Mouse (Mus musculus): ENCODE measurements at regions not wholly inside any gene's neighbourhood (a gene's known extent, or its start where the extent isn't known, plus 50 kb on each side); places are given as distances from the start of the nearest gene placed in this dataset.

DNA sequence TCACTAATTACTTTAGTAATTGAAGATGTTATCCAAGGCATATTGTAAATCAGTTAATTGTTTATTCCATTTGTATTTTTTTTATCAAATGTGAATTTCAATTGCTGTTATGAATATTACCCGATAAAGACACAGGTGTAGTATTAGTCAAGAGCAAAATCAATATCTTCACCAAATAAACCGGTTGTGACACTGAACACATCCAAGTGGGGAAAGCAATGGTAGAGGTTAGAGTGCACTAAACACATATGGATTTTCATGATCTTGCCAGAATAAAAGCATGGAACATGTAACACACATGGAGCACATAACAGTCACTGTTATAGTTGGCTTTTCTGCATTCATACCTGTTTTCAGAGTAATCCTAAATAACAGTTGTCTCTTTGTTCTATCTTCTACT is 616.4 kb upstream of the Negr1 start:
- no peak for ATAC-seq (replicated peaks; ENCODE audit: low FRiP score, low TSS enrichment, poor library complexity, severe bottlenecking)

DNA sequence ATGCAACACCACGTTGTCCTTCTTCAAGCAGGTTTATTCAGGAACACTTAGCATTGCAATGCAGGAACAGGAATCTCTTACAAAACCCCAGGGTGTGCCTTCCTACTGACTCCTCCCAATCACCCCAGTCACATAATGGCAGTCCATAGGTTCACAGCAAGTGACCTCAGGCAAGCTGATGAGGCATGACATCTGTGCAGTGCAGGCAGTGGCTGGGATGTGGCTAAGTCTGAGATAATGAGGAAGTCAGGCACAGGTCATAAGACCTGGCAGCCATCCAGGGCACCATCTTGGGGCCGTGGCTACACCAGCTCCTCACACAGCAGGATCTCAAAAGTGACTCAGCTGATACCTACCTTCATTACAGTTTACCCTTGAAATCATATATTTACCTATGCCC is 599.1 kb upstream of the Negr1 start:
- 0 out of 2 replicates have a peak, but pooled peaks have one; percentile 22 for ATAC-seq (replicated peaks; ENCODE audit: low FRiP score, low TSS enrichment, poor library complexity, severe bottlenecking)

DNA sequence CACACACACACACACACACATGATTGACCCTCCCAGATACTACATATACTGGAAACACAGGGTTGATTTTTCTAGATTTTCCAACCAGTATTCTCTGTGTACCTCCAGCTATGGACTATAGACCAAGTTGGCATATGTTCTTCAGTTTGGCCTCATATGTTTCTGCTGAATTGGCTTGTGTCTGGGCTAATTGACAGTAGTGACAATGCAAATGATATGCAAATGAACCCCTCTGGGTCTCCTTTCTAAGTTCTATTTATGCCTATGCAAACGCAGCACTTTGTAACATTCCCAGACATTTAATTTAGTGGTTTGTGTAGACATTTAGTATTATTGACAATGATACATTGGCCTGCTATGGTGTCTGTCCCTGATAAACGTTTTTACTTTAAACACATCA is 582.0 kb upstream of the Negr1 start:
- no peak for ATAC-seq (replicated peaks; ENCODE audit: low FRiP score, low TSS enrichment, poor library complexity, severe bottlenecking)

DNA sequence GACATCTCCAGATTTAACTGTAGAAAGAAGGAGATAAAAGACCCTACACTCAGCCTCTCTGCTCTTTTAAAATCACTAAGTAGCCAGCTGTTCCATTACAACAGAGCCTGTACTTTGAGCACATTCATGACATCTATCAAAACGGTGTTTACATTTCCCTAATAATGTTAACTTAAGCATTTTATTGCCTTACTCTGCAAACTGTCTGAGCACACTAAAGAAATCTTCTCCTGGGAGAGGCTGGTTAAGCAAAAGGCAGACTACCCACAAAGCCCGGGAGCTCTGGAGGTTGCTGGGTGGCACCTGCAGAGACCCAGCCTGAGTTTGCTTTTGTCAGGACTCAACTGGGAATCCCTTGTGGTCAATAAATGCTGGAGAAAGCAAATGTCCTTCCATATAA is 567.5 kb upstream of the Negr1 start:
- no peak for ATAC-seq (replicated peaks; ENCODE audit: low FRiP score, low TSS enrichment, poor library complexity, severe bottlenecking)

DNA sequence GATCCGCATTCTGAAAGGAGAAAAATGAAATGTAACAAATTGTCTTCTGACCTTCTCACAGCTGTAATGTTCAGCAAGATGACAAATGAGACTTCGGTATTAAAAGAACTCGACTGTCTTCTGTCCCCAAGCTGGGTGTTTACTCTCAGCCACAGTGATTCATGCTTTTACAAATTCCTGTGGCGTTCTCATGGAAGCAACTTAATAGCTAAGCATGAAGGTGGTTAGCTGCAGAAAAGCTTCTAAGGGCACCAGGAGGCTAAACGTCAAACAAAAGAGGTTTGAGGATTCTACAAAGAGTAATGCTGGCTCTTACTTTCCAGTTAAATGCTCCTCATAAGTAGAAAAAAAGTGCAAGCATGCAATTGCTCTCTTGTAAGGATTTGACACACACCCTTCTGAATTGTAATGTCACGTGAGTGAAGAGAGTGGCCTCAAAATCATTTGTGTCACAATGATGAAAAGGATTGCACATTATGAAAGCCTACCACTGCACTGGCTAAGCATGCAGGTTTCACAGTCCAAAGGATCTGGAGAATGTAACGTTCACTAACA is 543.8 kb upstream of the Negr1 start:
- no peak for ATAC-seq (replicated peaks; ENCODE audit: low FRiP score, low TSS enrichment, poor library complexity, severe bottlenecking)

DNA sequence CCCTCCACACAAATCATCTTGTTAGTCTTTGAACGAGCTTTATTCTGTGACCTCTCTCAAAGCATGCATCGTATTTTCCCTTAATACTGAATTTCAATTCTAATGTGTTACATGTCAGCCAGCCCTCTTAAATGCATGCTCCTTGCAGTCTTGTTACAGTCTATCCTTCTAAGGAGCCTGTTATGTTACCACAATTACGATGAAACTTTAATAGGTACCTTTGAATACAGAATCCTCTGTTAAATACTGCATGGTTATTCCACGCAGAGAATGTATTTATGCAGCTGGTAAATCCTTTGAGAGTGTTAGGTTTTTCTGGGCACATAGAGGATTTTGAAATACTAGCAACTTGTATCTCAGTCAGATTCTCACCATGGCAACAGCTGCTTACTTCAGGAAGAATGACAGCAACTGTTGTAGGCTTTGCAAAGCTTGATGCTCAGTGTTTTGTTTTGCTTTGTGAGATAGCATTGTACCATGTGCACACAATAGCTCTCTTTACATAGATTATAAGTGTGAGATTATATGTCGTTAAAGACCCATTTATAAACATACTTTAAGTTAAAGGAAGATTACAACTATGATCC is 532.9 kb upstream of the Negr1 start:
- no peak for ATAC-seq (replicated peaks; ENCODE audit: low FRiP score, low TSS enrichment, poor library complexity, severe bottlenecking)

DNA sequence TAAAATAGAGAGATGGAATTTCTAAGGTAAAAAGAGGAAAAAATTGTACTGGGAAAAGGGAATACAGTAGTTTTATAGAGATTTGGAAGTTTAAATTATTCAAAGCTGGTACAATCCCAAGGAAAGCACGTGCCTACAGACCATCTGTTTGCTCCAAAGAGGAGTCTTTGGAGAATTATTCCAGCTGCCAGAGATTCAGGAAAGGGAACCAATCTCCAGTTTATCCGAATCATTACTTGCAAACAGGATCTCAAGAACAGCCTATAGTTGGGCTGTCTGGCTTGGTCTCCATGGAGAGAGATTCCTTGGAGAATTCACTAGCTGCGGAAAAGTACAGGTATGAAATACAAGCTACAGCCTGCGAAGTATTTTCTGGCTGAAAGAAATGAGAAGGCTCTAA is 491.3 kb upstream of the Negr1 start:
- no peak for ATAC-seq (replicated peaks; ENCODE audit: low FRiP score, low TSS enrichment, poor library complexity, severe bottlenecking)

DNA sequence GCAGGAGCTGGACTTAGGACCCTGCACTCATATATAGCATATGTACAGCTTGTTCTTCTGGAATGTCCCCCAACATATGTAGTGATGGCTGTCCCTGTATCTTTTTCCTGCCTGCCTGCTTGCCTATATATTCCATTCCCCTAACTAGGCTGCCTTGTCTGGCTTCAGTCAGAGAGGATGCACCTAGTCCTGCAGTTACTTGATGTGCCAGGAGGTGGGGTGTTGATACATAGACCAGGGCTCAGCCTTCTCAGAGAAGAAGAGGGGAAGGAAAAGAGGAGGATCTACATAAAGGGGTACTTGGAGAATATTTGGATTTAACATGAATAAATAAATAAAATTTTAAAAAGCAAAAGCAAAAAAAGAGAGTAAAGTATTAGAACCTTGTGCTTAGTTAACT is 479.3 kb upstream of the Negr1 start:
- no peak for ATAC-seq (replicated peaks; ENCODE audit: low FRiP score, low TSS enrichment, poor library complexity, severe bottlenecking)

DNA sequence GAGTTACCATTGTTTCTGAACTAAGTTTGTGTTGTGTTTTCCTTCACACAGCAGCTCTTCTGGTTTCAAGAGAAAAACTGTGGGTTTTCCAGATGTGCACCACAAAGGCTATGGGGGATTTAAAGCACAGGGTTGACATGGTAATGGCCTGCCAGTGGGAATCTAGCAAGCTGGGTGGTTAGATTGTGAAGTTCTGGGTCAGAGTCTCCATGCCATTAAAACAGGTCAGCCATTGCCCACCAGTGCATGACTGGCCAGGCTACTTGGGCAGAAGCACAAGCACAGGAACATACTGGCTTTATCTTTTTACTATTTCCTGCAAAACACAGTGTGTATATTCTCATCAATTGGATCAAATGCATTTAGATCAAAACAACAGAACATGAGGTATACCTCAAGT is 467.9 kb upstream of the Negr1 start:
- no peak for ATAC-seq (replicated peaks; ENCODE audit: low FRiP score, low TSS enrichment, poor library complexity, severe bottlenecking)

DNA sequence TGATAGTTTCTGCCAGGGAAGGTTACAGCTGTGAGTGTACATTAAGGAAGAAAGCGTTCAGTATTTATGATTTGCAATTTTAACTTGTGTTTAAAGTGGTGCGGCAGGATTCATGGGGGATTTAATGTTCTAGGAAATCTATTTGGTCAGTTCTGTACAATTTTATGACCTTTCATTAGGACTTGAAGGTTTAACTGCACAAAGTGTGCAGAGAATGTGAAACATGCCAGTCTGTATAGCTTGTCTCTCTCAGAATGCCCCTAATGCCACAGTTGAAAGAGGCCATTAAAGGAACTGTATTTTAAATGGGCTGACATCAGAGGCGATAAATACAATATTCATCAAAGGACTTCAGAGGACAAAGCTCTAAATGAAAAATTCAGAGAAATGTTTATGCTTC is 466.6 kb upstream of the Negr1 start:
- no peak for ATAC-seq (replicated peaks; ENCODE audit: low FRiP score, low TSS enrichment, poor library complexity, severe bottlenecking)

DNA sequence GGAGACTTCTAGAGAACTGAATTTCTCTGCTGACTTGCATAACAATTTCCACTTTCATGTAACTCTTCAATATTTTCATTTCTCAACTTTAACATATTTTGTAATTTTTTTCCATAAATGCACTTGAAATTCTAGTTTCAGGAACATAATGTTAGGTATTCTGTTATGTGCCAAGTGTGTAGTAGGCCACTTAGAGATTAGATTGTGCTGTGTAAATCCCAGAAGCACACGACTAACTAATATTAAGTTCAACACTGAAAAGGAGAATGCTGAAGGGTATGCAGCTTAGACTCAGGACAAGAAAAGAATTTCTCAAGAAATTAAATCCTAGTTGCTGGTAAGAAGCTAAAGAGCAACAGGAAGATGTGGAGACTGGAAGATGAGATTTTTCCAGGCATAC is 455.8 kb upstream of the Negr1 start:
- no peak for ATAC-seq (replicated peaks; ENCODE audit: low FRiP score, low TSS enrichment, poor library complexity, severe bottlenecking)

DNA sequence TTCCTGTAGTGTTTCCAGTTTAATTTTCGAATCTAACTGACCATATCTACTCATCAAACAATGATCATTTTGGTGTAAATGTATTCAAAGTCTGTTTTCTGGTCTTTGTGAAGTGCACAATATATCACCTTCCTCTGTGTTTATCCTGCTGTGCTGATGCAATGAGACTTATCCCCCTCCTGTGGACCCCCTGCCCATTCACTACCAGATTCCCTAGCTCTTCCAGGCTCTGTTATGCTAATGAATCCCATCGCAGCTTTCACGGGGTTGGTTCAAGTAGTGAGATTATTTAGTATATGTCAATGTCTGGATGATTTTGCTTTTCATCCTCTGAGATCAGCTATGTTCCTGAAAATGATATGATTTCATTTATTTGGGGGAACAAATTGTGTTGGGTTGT is 441.3 kb upstream of the Negr1 start:
- no peak for ATAC-seq (replicated peaks; ENCODE audit: low FRiP score, low TSS enrichment, poor library complexity, severe bottlenecking)

DNA sequence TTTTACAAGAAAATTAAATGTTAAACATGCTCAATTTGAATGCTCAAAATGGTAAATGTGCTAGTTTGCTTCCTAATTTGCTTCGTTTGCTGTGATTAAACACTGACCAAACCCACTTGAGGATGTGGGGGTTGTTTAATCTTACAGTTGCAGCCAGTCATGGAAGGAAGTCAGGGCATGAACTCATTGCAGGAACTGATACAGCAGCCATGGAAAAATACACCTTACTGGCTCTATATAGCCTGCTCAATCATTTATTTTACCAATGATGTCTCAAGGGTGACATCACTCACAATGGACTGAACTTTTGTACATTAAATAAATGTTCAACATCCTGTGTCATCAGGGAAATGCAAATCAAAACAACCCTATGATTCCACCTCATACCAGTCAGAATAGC is 430.0 kb upstream of the Negr1 start:
- ATAC-seq (replicated peaks; ENCODE audit: low FRiP score, low TSS enrichment, poor library complexity, severe bottlenecking): no peak

DNA sequence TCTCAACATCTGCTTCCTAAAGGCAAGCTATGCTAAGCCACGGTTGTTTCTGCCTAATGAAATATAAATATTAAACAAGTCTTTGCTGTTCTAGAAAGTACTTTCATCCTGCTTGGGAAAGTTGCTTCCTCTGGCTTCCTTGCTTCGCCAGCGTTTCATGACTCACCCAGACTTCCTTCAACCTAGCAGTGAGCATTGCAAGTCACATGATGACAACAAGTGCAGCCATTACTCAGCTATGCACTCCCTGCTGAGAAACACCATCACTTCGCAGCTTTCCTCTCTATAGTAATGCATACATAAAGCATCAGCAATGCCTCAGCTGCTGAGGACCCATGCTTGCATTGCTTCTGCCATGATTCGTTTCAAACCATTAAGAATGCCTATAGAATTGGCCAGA is 420.2 kb upstream of the Negr1 start:
- ATAC-seq (replicated peaks; ENCODE audit: low FRiP score, low TSS enrichment, poor library complexity, severe bottlenecking): no peak

DNA sequence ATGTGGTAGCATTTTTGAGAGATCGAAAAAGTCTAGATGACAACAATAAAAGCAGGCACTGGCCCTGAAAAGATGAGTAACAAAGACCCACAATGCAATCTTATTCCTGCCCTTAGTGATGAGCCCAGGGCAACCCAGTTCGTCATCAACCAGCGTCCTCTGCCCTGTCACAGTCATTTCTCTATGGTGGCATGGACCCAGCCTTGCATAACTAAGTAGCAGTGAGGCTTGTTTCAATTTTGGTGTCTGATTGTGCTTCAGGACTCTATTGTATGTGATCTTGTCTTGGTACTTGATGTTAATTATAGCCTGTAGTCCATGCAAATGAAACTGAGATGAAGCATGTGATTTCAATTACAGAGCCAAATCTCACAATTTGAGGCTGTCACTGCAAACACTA is 412.3 kb upstream of the Negr1 start:
- ATAC-seq (replicated peaks; ENCODE audit: low FRiP score, low TSS enrichment, poor library complexity, severe bottlenecking): no peak

DNA sequence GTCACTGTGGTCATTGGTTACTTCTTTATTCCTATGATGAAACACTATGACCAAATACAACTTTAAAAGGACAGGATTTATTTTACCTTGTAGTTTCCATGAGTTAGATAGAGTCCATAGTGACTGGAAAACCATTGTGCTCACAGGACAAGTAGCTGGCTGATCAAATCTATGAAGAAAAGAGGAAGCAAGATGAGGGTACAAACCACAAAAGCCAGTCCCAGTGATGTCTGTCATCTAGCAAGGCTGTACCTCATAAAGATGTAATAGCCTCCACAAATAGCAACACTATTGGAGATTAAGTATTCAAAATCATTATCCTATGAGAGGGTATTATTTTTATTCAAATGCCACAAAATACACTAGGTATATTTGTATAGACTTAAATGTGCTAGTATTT is 391.5 kb upstream of the Negr1 start:
- no peak for ATAC-seq (replicated peaks; ENCODE audit: low FRiP score, low TSS enrichment, poor library complexity, severe bottlenecking)

DNA sequence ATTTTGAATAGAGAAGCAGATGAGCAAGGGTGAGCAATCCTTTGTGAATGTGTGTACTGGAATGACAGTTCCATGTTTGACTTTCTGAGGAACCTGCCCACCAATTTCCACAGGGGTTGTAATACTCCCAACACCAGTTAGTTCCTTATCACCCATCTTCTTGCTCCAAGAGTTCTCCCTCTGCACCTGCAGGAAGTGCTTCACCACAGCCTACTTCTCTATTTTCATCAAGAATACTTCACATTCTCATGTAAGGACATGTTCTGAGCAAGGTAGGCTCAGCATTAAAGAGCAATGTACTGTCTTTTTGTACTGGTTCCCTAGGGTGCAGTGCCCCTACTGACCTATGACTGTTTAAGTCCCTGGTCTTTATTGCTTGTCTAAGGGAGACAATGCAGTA is 362.9 kb upstream of the Negr1 start:
- ATAC-seq (replicated peaks; ENCODE audit: low FRiP score, low TSS enrichment, poor library complexity, severe bottlenecking): no peak

DNA sequence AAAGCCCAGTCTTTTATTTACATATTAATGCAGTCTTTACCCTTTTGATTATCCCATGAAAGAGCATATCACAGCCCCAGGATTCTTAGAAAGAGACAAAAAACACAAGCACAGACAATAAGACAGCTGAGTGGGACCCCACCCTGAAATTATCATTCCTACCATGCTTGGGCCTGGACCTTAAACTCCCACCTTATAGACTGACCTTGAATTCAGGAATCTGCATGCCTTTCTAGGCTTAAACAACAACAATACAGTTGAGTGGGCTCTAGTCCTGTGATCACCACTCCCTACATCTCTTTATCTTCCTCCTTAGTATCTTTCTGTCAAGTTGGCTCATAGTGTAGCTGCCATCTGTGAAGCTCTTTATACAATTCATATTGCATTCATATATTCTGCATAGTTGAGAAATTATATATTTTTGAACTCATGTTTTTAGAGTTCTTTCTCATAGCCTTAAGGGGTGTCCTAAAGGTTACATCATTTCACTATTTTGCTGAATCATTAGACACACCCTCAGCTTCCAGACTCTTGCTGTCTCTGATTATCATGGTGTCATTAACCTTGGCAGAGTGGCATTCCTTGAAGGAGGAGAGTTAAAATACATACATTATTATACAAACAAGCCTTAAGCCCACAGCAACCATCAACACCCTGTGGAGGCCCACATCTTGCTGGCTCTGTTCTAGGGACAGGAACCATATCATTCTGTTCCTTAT is 361.7 kb upstream of the Negr1 start:
- ATAC-seq (replicated peaks; ENCODE audit: low FRiP score, low TSS enrichment, poor library complexity, severe bottlenecking): no peak

DNA sequence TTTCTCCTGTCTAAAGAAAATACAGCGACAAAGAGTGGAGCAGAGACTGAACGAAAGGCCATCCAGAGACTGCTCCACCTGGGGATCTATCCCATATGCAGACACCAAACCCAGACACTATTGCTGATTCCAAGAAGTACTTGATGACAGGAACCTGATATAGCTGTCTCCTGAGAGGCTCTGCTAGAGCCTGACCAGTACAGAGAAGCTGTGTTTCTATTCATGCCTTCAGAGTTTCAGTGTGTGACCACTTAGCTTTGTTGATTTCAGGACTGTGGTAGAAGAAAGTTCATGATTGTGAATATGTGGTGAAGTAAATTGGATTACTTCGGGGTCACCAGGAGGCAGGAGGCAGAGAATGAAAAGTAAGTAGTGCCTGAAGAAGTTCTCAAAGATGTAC is 356.3 kb upstream of the Negr1 start:
- ATAC-seq (replicated peaks; ENCODE audit: low FRiP score, low TSS enrichment, poor library complexity, severe bottlenecking): no peak

DNA sequence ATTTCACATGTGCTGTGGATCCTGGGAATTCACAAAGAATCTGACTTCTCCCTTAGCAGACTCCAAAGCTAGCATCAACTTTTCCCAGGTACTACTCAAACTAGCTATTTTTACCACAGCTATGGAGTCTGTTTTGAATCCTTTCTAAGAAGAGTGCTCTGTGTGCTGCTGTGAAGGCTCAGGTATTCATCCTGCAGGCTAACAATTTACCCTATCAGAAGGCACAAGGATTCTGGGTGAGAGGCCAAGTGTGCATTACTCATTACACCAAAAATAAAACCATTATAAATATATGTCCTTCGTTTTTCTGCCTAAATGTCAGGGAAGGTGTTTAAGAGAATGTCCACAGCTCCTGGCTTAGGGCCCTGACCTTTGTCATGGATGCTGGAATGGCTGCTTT is 353.2 kb upstream of the Negr1 start:
- no peak for ATAC-seq (replicated peaks; ENCODE audit: low FRiP score, low TSS enrichment, poor library complexity, severe bottlenecking)

DNA sequence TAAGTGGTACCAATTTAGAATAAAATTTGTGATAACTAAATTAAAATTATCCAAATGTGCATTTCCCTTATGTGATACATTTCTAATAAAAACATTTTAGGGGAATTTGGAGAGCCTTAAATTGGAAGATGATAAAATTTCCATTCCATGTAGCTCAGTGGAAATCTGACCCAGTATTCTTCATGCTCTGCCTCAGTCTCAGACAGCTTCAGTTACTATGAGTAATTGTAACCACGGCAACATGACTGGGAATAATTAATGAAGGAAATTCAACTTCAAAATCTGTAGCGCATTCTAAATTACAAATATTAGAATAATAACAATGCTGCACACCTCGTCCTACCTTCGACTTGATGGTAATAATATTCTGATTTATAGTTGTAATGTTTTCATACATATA is 350.8 kb upstream of the Negr1 start:
- no peak for ATAC-seq (replicated peaks; ENCODE audit: low FRiP score, low TSS enrichment, poor library complexity, severe bottlenecking)

All from megakaryocyte-erythroid progenitor cell, adult 5-6 weeks (primary cell).